Comparison of ENCODE assay signal across 11 mouse cellular contexts in genomic region chr11:103162132-103162531, GRCm38 (mm10). TPM values are rescaled to one million over a fixed set of nuclear protein-coding genes. Genes with fewer than 3 reads are reported as not detected.
DNase-seq lines count a peak whose midpoint lies in the region; ATAC-seq and TF ChIP-seq lines count a peak whose summit lies in the region.
"Had no signal": no experiment of that assay in that cellular context is flagged by ENCODE, and none has a peak within 500 bp of the region (broad histone marks: within the 10 kb centered on the region; RNA-seq: fewer than 3 reads in every experiment).

No protein-coding gene starts in this region.

- H3K9me3 ChIP-seq in forebrain, postnatal 0 days (ENCODE audit: low read length): no peaks in the 10 kb centered on the region
- no peaks in the 10 kb centered on the region for H3K9me3 ChIP-seq in forebrain, embryonic 16.5 days (ENCODE audit: control insufficient read depth, low read length)
- H3K9me3 ChIP-seq in lung, postnatal 0 days (ENCODE audit: low read length): no peaks in the 10 kb centered on the region
- H3K9me3 ChIP-seq: lung, embryonic 15.5 days had no signal

- TF ChIP-seq EP300 in lung, postnatal 0 days (IDR thresholded peaks at IDR 0.05): no peak

- no peak overlapping the region for H3K4me2 ChIP-seq in forebrain, postnatal 0 days (ENCODE audit: low read depth)
- no peak overlapping the region for H3K4me2 ChIP-seq in forebrain, embryonic 16.5 days (ENCODE audit: low read length)
- no peak overlapping the region for H3K4me2 ChIP-seq in lung, postnatal 0 days (replicated peaks; ENCODE audit: low read depth, low read length)
- H3K4me2 ChIP-seq: lung, embryonic 15.5 days had no signal

- no peaks in the 10 kb centered on the region for H3K27me3 ChIP-seq in forebrain, postnatal 0 days (ENCODE audit: insufficient read depth, low read length)
- H3K27me3 ChIP-seq in forebrain, embryonic 16.5 days (replicated peaks; ENCODE audit: control insufficient read depth, insufficient read depth, low read length): no peaks in the 10 kb centered on the region
- no peaks in the 10 kb centered on the region for H3K27me3 ChIP-seq in lung, postnatal 0 days (replicated peaks; ENCODE audit: insufficient read depth, low read length)
- no peaks in the 10 kb centered on the region for H3K27me3 ChIP-seq in splenic B cell, adult 2 months (ENCODE audit: control insufficient read depth, insufficient read depth, low read length, poor library complexity, severe bottlenecking)
- H3K27me3 ChIP-seq: lung, embryonic 15.5 days had no signal

- no peak for DNase-seq in forebrain, postnatal 0 days
- DNase-seq in lung, postnatal 0 days (ENCODE audit: low spot score): no peak
- no peak for DNase-seq in lung, postnatal 25 days (ENCODE audit: low spot score)
- DNase-seq in MEL-GATA-1-ER (ENCODE audit: extremely low read depth, low read depth): peak; percentile 60
- DNase-seq in splenic B cell, adult 2 months (ENCODE audit: low read depth, low spot score): peak; percentile 63
- DNase-seq in left cerebral cortex, postnatal 25 days (ENCODE audit: low spot score in 2 of 2): no peak
- DNase-seq in heart, postnatal 10 days: no peak
- DNase-seq: gastrocnemius, postnatal 14 days had no signal

- H3K36me3 ChIP-seq in forebrain, postnatal 0 days (ENCODE audit: insufficient read depth): no peaks in the 10 kb centered on the region
- H3K36me3 ChIP-seq in forebrain, embryonic 16.5 days (ENCODE audit: control insufficient read depth, insufficient read depth): no peaks in the 10 kb centered on the region
- H3K36me3 ChIP-seq in lung, postnatal 0 days (ENCODE audit: insufficient read depth, low read length): no peaks in the 10 kb centered on the region
- no peaks in the 10 kb centered on the region for H3K36me3 ChIP-seq in splenic B cell, adult 2 months (ENCODE audit: control insufficient read depth, insufficient read depth, low read length, poor library complexity, severe bottlenecking)
- H3K36me3 ChIP-seq: lung, embryonic 15.5 days had no signal

- H3K4me3 ChIP-seq in forebrain, postnatal 0 days (ENCODE audit: low read depth, low read length): no peak overlapping the region
- no peak overlapping the region for H3K4me3 ChIP-seq in forebrain, embryonic 16.5 days (replicated peaks; ENCODE audit: low read length)
- no peak overlapping the region for H3K4me3 ChIP-seq in lung, postnatal 0 days (ENCODE audit: low read depth, low read length)
- H3K4me3 ChIP-seq: lung, embryonic 15.5 days; myocyte had no signal

- ATAC-seq in forebrain, postnatal 0 days: no peak
- ATAC-seq in forebrain, embryonic 16.5 days: no peak
- ATAC-seq in lung, postnatal 0 days: no peak

- WGBS in forebrain, postnatal 0 days: 96% methylated on average over 5 of the region's 5 CpGs
- WGBS in forebrain, embryonic 16.5 days: 90% methylated on average over 5 of the region's 5 CpGs
- WGBS in lung, postnatal 0 days: 89% methylated on average over 5 of the region's 5 CpGs

- H3K27ac ChIP-seq in forebrain, postnatal 0 days (ENCODE audit: low read depth, low read length): no peak overlapping the region
- H3K27ac ChIP-seq in forebrain, embryonic 16.5 days (ENCODE audit: low read length): no peak overlapping the region
- no peak overlapping the region for H3K27ac ChIP-seq in lung, postnatal 0 days (ENCODE audit: low read length)
- H3K27ac ChIP-seq: lung, embryonic 15.5 days had no signal

- intact Hi-C loops in left cerebral cortex, postnatal 25 days (cut with DNase I): no loop called here
- intact Hi-C loops in heart, postnatal 10 days (cut with DNase I): no loop called here

- TF ChIP-seq CTCF in forebrain, postnatal 0 days (IDR thresholded peaks at IDR 0.05; ENCODE audit: low read depth): peak; percentile 38
- TF ChIP-seq CTCF in lung, postnatal 0 days (IDR thresholded peaks at IDR 0.05): peak; percentile 53

- no peak overlapping the region for H3K9ac ChIP-seq in forebrain, postnatal 0 days
- H3K9ac ChIP-seq in forebrain, embryonic 16.5 days (replicated peaks; ENCODE audit: low read depth, low read length): no peak overlapping the region
- H3K9ac ChIP-seq in lung, postnatal 0 days (replicated peaks; ENCODE audit: low read depth): no peak overlapping the region
- H3K9ac ChIP-seq: lung, embryonic 15.5 days had no signal

- H3K4me1 ChIP-seq in forebrain, postnatal 0 days (ENCODE audit: insufficient read depth): no peaks in the 10 kb centered on the region
- peaks cover 8% of the 10 kb centered on the region for H3K4me1 ChIP-seq in forebrain, embryonic 16.5 days (replicated peaks; ENCODE audit: control insufficient read depth, insufficient read depth, low read length)
- 0 out of 2 replicates have a peak, but pooled peaks cover 4% of the 10 kb centered on the region for H3K4me1 ChIP-seq in lung, postnatal 0 days (ENCODE audit: insufficient read depth, low read depth, low read length)

RNA-seq across cellular contexts. Expression of gene Fmnl1, which starts 8.8 kb away (rescaled TPM):
- total RNA-seq in forebrain, postnatal 0 days (2014; rRNA removed): 6.5 and 9.4 TPM in 2 replicates
- polyA plus RNA-seq in forebrain, postnatal 0 days (2015; fragmentation: Nextera tagmentation; extraction: Ambion mirVana): 4.8 and 7.1 TPM in 2 replicates
- polyA plus RNA-seq in forebrain, embryonic 16.5 days (2015; fragmentation: Nextera tagmentation; extraction: Ambion mirVana): 2.7 and 6.7 TPM in 2 replicates
- polyA plus RNA-seq in lung, postnatal 0 days (2015; fragmentation: Nextera tagmentation; extraction: Ambion mirVana): 4.1 and 4.9 TPM in 2 replicates
- total RNA-seq in left cerebral cortex, postnatal 25 days (2021): 100 to 1,000 TPM; 146 to 197 TPM
- 10 to 100 TPM; 14.4 to 15.6 TPM for total RNA-seq in heart, postnatal 10 days (2021)

RNA-seq across cellular contexts. Expression of gene Hexim2, which starts 29.9 kb away (rescaled TPM):
- 30.8 and 47.0 TPM in 2 replicates for total RNA-seq in forebrain, postnatal 0 days (2014; rRNA removed)
- polyA plus RNA-seq in forebrain, postnatal 0 days (2015; fragmentation: Nextera tagmentation; extraction: Ambion mirVana): 16.5 and 27.9 TPM in 2 replicates
- 19.9 and 25.9 TPM in 2 replicates for polyA plus RNA-seq in forebrain, embryonic 16.5 days (2015; fragmentation: Nextera tagmentation; extraction: Ambion mirVana)
- 6.2 and 7.1 TPM in 2 replicates for polyA plus RNA-seq in lung, postnatal 0 days (2015; fragmentation: Nextera tagmentation; extraction: Ambion mirVana)
- total RNA-seq in left cerebral cortex, postnatal 25 days (2021): 10 to 100 TPM; 11.7 to 13.6 TPM
- 1 to 10 TPM; 3.1 to 3.9 TPM for total RNA-seq in heart, postnatal 10 days (2021)

RNA-seq across cellular contexts. Expression of gene Hexim1, which starts 46.1 kb away (rescaled TPM):
- total RNA-seq in forebrain, postnatal 0 days (2014; rRNA removed): 19.0 and 20.5 TPM in 2 replicates
- 3.7 and 3.9 TPM in 2 replicates for polyA plus RNA-seq in forebrain, postnatal 0 days (2015; fragmentation: Nextera tagmentation; extraction: Ambion mirVana)
- 3.5 and 4.1 TPM in 2 replicates for polyA plus RNA-seq in forebrain, embryonic 16.5 days (2015; fragmentation: Nextera tagmentation; extraction: Ambion mirVana)
- 6.5 TPM in 2 replicates for polyA plus RNA-seq in lung, postnatal 0 days (2015; fragmentation: Nextera tagmentation; extraction: Ambion mirVana)
- 10 to 100 TPM; 46.5 to 50.8 TPM for total RNA-seq in left cerebral cortex, postnatal 25 days (2021)
- 10 to 100 TPM; 20.4 to 22.6 TPM for total RNA-seq in heart, postnatal 10 days (2021)

RNA-seq across cellular contexts. Expression of gene 1700023F06Rik, which starts 46.2 kb away (rescaled TPM):
- 0.71 TPM in 1 of 2 replicates, not detected in the other for total RNA-seq in forebrain, postnatal 0 days (2014; rRNA removed)
- polyA plus RNA-seq in forebrain, postnatal 0 days (2015; fragmentation: Nextera tagmentation; extraction: Ambion mirVana): 3.0 and 3.1 TPM in 2 replicates
- polyA plus RNA-seq in forebrain, embryonic 16.5 days (2015; fragmentation: Nextera tagmentation; extraction: Ambion mirVana): 0.73 and 1.5 TPM in 2 replicates
- polyA plus RNA-seq in lung, postnatal 0 days (2015; fragmentation: Nextera tagmentation; extraction: Ambion mirVana): 0.38 and 0.44 TPM in 2 replicates
- total RNA-seq in left cerebral cortex, postnatal 25 days (2021): 1 to 10 TPM; 1.5 to 2.4 TPM
- total RNA-seq in heart, postnatal 10 days (2021): not detected
- total RNA-seq: gastrocnemius, postnatal 14 days had no signal
- polyA plus RNA-seq: myocyte had no signal

RNA-seq across cellular contexts. Expression of gene Spata32, which starts 56.1 kb away (rescaled TPM):
- total RNA-seq in forebrain, postnatal 0 days (2014; rRNA removed): 0.57 and 0.62 TPM in 2 replicates
- 0.43 and 0.64 TPM in 2 replicates for polyA plus RNA-seq in forebrain, postnatal 0 days (2015; fragmentation: Nextera tagmentation; extraction: Ambion mirVana)
- 0.22 TPM in 1 of 2 replicates, not detected in the other for polyA plus RNA-seq in forebrain, embryonic 16.5 days (2015; fragmentation: Nextera tagmentation; extraction: Ambion mirVana)
- polyA plus RNA-seq in lung, postnatal 0 days (2015; fragmentation: Nextera tagmentation; extraction: Ambion mirVana): not detected in 2 replicates
- total RNA-seq in left cerebral cortex, postnatal 25 days (2021): 1 to 10 TPM; 1.3 to 1.4 TPM
- not detected for total RNA-seq in heart, postnatal 10 days (2021)
- total RNA-seq: gastrocnemius, postnatal 14 days had no signal
- polyA plus RNA-seq: lung, embryonic 15.5 days had no signal

Comparison
In these comparisons a context has a peak if more than half of its experiments do, and no peak if none do; other contexts are left out.
1. DNase-seq: peak in MEL-GATA-1-ER (single experiment) and splenic B cell, adult 2 months (single experiment); none in forebrain, postnatal 0 days (single experiment), lung, postnatal 0 days (single experiment), lung, postnatal 25 days (single experiment), left cerebral cortex, postnatal 25 days (0 of 2) and heart, postnatal 10 days (0 of 2).
2. RNA of gene Fmnl1, which starts 8.8 kb away (total RNA-seq): 146 to 197 TPM in left cerebral cortex, postnatal 25 days; 14.4 to 15.6 TPM in heart, postnatal 10 days and 6.5 to 9.4 TPM in forebrain, postnatal 0 days; every median in the first group is over 4 times any median in the second.